Mouse (Mus musculus): Measurements from ENCODE around the gene Ypel4.

- TF ChIP-seq CTCF (IDR thresholded peaks at IDR 0.05; ENCODE audit: insufficient read depth, low read depth, low read length) (no peak), POLR2A (IDR thresholded peaks at IDR 0.05; ENCODE audit: insufficient read depth, low read depth, low read length) (peak; percentile 54; the same call in 1 of the 2 replicates)
Measured at GRCm38 (mm10) chr2:84727172-84727858, 6.5 kb upstream of the Ypel4 start, which contains the start of gene Clp1.

All from olfactory bulb, adult 2 months (tissue).